Mouse (Mus musculus) ES-CJ7 (cell line): ENCODE measurements around the gene Rmnd1.

ENCODE experiments used
- DNase-seq: peaks from one replicate; pipeline ENCODE4 v3.0.0; 2011; ENCODE audit warnings: low read depth, low spot score

Rmnd1 gene

GRCm38 (mm10) chr10:4391076-4391475 lies 41.1 kb downstream of the Rmnd1 start:
- no peak for DNase-seq

DNA sequence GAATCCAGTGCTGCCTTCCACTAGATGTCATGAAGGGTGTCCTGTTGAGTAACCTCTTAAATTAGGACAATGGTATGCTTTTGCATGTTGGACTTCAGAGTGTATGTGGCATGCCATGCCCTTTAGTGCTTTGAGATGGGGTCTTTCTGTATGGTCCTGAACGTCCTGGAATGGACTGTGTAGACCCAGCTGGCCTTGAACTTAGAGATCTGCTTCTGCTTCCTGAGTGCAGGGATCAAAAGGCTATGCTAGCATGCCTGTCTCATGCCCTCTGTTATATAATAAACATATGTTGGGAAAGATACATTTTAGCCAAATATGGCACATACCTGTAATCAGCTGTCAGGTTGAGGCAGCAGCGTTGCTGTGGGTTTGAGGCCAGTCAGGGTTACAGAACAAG lies 41.6 kb downstream of the Rmnd1 start:
- DNase-seq: no peak

DNA sequence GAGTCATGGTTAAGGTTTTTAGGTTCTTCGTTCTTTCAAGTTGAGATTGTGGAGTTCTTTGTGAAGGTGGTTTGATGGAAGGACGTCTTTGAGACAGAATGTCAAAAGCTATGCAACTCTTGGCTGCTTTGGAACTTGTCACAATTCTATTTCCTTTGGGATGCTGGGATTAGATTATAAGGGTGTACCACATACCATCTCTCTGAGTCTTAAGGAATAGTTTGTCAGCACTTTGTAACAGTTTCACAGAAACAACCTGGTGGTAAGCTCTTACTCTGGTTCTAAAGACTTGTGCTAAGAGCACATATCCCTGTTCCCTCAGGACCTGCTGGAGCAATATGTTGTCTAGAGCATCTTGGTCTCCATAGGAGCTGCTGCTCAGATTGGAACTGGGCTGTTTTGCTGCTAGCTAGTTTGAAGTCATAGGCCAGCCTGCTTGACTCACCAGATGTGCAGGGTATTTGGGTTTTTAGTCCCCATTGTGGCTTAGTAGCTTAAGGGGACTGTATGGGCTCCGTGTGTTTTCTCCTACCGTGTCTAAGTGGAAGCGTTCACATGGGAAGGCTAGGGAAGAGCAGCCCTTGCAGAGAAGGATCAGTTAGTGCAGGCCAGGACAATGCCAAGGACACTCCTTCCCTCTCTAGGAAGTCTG lies 42.6 kb downstream of the Rmnd1 start:
- DNase-seq: no peak

DNA sequence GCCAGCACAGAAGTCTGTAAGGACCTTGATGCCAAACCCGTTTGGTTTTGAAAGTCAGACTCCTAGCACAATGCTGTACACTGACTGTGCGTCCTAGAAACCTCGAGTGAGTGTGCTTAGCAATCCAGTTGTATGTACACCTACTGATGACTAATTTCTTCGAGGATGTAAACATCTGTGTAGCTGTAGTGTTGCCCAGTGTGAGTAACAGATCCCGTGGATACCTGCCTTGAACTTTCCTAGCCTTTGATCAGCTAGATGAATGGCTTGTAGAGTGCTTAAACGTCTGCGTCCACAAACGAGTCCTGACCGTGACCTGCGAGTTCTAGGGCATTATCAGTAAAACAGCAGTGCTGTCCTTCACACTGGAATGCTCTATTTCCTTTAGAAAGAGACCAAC lies 43.2 kb downstream of the Rmnd1 start:
- DNase-seq: no peak

GRCm38 (mm10) chr10:4388384-4388745 lies 43.8 kb downstream of the Rmnd1 start:
- no peak for DNase-seq

DNA sequence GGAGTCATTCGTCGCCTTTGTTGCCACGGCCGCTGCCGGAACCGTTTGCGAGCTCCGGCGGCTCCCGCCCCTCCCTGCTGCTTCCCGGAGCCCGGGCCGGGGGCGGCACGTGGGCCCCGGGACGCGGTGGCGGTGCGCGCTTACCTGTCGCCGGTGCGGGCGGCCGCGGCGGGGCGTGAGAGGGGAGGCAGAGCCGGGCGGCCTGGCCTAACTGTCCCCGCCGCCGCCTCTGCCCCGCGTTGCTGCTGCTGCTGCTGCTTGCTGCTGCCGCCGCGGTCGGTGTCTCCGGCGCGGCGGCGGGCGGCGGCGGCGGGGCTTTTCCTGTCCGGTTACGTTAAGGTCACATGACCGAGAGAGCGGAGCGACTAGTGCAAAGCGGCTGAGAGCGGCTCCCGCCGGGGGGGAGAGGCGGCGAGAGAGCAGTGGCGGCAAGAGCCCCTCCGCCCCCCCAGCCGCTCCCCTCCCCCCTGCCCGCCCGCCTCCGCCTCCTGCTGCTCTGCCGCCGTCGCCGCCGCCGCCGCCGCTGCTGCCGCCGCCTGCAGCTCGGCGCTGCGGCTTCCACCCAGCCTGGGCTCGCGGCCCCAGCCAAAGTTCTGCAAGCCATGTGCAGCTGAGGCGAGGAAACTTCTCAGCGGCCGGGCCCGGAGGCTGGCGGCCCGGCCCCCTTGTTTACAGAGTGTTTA lies 44.3 kb downstream of the Rmnd1 start, which contains the start of gene Zbtb2:
TSS of gene Zbtb2 (minus strand) at position 408 of the 683 bp plus-strand sequence.
- DNase-seq: peak; percentile 61

DNA sequence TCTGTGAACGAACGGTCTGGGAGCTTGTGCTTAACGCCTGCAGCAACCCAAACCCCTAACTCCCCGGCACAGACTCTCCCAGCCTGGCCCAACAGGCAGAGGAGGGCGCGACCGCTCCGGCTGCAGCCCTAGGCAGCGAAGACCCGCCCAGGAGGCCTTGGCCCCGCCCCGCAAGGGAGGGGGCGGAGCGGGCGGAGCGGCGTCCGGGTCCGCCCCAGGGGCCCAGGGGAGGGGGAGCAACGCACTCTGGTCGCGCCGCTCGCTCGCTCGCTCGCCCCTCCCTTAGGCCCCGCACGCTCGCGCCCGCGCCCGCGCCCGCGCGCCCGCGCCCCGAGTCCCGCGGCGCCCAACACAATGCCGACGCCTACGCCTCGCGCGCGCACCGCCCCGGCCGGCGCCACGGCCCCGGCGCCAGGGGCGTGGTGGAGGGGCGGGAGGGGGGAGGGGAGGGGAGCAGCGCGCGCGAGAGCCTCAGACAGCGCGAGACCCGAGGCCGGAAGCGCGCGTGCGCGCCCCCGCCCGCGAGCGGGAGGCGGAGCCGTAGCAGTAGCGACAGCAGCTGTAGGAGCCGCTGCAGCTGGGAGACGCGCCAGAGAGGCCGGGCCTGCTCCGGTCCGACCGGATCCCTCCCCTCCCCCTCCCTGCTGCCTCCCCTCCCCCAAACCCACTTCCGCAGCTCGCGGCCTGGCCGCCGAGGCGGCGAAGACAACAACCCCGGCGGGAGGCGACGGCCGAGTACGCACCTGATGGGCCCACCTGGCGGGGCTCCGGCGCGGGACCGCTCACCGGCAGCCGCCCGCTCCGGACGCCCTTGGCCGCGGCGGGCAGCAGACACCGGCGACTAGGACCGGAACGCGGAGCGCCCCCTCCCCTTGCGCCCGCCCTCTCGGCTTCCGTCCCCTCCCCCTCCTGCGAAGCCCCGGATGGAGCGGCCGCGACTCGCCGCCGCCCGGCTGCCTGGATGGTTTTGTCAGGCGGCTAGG lies 45.3 kb downstream of the Rmnd1 start:
- DNase-seq: peak; percentile 93

GRCm38 (mm10) chr10:4384244-4384643 lies 47.9 kb downstream of the Rmnd1 start:
- no peak for DNase-seq

DNA sequence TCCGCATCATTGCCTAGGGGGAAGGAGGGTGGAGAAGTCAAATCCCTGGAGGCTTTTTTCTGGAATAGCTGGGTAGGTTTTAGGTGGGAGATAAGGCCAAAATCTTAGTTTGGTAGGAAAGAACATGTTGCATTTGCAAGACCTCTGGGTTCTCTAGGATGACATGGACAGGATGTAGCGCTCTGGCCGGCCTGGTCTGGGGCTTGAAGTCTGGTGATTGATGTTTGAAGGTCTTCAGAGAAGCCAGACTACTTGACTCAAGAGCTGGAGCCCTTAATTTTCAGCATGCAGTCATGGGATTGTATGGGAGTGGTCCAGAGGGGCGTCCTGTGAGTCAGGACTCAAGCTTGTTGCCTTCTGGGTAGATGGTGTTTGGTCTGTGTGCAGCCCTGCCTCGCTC lies 51.4 kb downstream of the Rmnd1 start:
- no peak for DNase-seq

GRCm38 (mm10) chr10:4376931-4377330 lies 55.3 kb downstream of the Rmnd1 start:
- DNase-seq: no peak

DNA sequence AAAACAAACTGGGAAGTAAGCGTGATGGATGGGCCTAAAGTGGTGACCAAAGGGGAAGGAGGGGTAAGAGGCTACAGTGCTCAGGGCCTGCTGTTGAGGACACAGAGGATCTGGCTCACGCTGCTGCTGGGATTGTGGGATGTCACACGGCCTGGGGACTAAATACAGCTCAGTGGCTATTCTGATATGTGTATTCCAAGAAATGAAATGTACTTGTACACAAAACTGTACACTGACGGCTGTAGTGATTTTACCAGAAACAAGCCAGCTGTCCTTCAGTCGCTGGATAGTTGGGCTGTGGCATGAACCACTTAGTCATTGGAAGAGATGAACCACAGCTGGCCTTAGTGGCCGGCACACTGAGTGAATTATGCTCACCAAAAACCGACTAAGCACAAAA lies 55.7 kb downstream of the Rmnd1 start:
- no peak for DNase-seq

DNA sequence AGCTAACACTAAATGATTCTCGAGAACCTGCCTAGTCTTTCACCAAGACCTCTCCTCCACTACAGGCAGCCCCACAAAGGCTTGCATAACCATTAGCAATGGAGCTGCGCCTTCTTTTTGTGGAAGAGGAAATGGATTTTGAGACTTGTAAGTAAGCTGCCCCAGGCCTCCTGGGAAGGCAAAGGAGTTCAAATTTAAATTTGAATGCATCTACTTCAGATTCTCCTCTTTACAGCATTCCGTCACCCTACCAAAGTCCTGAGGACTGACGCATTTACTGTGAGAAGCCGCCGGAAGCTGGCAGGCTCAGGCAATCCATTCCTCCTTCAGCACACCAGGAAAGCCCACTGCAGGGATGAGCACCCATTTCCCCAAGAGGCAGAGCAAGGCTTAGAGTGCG lies 56.9 kb downstream of the Rmnd1 start:
- DNase-seq: peak; percentile 96

- no peak for DNase-seq
Measured at GRCm38 (mm10) chr10:4374734-4375133, 57.5 kb downstream of the Rmnd1 start.

DNA sequence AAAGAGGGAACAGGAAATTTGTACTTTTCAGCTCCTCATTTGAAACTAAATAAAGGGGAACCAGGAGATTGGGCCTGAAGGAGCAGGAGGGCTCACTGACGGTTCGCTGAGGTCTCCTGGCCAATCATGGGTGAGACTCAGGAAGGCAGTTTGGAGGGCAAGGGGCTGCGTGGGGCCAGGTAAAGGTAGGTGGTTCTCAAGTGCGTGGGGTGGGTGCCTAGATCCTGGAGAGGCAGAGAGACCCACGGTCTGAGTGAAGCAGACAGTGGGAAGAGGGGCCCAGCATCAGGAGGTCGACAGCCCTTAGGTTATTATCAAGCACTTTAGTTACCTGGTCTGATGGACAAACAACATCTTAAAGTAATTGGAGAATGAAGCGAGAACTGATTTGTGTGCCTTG lies 57.9 kb downstream of the Rmnd1 start:
- no peak for DNase-seq

GRCm38 (mm10) chr10:4373558-4373957 lies 58.6 kb downstream of the Rmnd1 start:
- no peak for DNase-seq

- DNase-seq: peak; percentile 88
Measured at GRCm38 (mm10) chr10:4372011-4372410, 60.2 kb downstream of the Rmnd1 start.

DNA sequence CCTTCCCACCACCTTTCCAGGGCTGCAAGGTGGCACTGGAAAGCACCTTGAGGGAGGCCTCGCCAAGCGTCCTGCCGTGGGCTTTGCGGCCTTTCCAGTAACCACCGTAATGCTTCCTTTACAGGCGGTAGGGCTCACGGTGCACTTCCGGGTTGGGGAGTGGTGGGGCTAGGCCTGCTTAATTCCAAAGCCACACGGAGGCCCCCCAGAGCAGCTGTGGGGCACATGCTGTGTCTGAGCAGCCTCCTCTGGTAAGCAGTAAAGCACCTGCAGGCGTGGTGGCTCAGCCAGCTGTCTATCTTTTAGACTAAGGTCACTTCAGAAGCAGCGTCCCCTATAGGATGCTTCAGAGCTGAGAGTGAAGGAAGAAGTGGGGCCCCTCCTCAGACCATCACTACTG lies 62.1 kb downstream of the Rmnd1 start:
- DNase-seq: no peak

DNA sequence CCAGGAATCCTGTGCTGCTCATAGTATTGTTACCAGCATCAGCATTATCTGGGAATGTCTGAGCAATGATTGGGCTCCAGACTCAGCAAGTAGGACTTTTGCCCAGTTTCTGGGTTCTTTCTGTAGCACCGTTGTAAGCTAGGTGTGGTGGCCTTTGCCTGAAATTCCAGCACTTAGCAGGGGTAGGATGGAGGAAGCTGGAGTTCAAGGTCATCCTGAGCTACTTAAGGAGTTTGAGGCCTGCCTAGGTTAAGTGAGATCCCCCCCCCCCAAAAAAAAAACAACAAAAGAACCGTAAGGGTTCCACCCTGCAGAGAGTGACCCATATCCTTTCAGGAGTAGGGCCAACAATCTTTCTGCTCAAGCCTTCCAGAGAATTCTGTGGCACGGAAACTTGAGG lies 67.6 kb downstream of the Rmnd1 start:
- peak; percentile 71 for DNase-seq

- no peak for DNase-seq
Measured at GRCm38 (mm10) chr10:4357435-4357834, 74.8 kb downstream of the Rmnd1 start.

- DNase-seq: no peak
Measured at GRCm38 (mm10) chr10:4356640-4357039, 75.5 kb downstream of the Rmnd1 start.

DNA sequence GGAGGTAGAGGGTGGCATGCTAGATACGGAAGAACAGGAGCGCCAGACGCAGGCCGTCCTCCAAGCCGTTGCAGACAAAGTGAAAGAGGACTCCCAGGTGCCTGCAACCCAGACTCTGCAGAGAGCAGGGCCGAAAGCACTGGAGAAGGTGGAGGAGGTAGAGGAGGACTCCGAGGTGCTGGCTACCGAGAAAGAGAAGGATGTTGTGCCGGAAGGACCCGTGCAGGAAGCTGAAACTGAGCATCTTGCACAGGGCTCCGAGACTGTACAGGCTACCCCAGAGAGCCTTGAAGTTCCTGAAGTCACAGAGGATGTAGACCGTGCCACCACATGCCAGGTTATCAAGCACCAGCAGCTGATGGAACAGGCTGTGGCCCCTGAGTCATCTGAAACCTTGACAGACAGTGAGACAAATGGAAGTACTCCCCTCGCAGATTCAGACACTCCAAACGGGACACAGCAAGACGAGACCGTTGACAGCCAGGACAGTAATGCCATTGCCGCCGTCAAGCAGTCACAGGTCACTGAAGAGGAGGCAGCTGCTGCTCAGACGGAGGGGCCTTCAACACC lies 76.2 kb downstream of the Rmnd1 start:
- no peak for DNase-seq
